Mouse (Mus musculus) hindbrain, postnatal 0 days (tissue): ENCODE results near the gene Gabarapl2. TPM values are rescaled to one million over a fixed set of nuclear protein-coding genes. Genes with fewer than 3 reads are reported as not detected.

ENCODE experiments used
- ATAC-seq: fragments of 200-750 bp; cut with Nextera tagmentation; 2 replicates; pipeline ENCODE4 v1.8.0; 2017; ENCODE audit warnings: mild to moderate bottlenecking, moderate TSS enrichment, moderate library complexity
- DNase-seq: peaks from one replicate; pipeline ENCODE4 v3.0.0-alpha.2; 2015; ENCODE audit warnings: low spot score
- H3K27ac ChIP-seq: fragments of 300-500 bp; sonication (generic); 2 replicates; pipeline ENCODE4 v1.5.1; 2014; ENCODE audit warnings: mild to moderate bottlenecking
- H3K27me3 ChIP-seq: fragments of 300-500 bp; sonication (generic); 2 replicates; pipeline ENCODE4 v1.6.1; 2014; ENCODE audit warnings: low read length, mixed read lengths; ENCODE audit not compliant: insufficient read depth
- H3K36me3 ChIP-seq: fragments of 300-500 bp; sonication (generic); 2 replicates; pipeline ENCODE4 v1.6.1; 2014; ENCODE audit warnings: low read length, mixed read lengths; ENCODE audit not compliant: insufficient read depth
- H3K4me1 ChIP-seq: fragments of 300-500 bp; sonication (generic); 2 replicates; pipeline ENCODE4 v1.6.1; 2014; ENCODE audit warnings: antibody characterized with exemption, low read length, mixed read lengths; ENCODE audit not compliant: insufficient read depth
- H3K4me2 ChIP-seq: fragments of 300-500 bp; sonication (generic); 2 replicates; pipeline ENCODE4 v1.6.1; 2014; ENCODE audit warnings: low read depth, mild to moderate bottlenecking, low read length, moderate library complexity, mixed read lengths
- H3K4me3 ChIP-seq: fragments of 300-500 bp; sonication (generic); 2 replicates; pipeline ENCODE4 v1.5.1; 2014; ENCODE audit warnings: low read length
- H3K9ac ChIP-seq: fragments of 300-500 bp; sonication (generic); replicated peaks from 2 replicates; pipeline ENCODE4 v1.6.1; 2014; ENCODE audit warnings: mild to moderate bottlenecking, low read length, moderate library complexity, mixed read lengths
- H3K9me3 ChIP-seq: fragments of 300-500 bp; sonication (generic); 2 replicates; pipeline ENCODE4 v1.6.1; 2016; ENCODE audit warnings: low read length, mixed read lengths
- CTCF ChIP-seq: IDR thresholded peaks from 2 replicates; pipeline ENCODE4 v1.5.1; 2016; ENCODE audit warnings: antibody characterized with exemption, control low read depth, low read depth
- WGBS: fragments of 180-500 bp; shearing (Covaris S2); extraction: QIAGEN DNeasy Blood & Tissue Kit; methylation state at CpG from one replicate; pipeline ENCODE4 v1.1.7; 2014; 5-methylcytosine and 5-hydroxymethylcytosine counted together
- polyA plus RNA-seq: library from polyadenylated mRNA; unstranded; fragments of >200 nt; fragmentation: Nextera tagmentation; extraction: Ambion mirVana; gene quantifications from 2 replicates; pipeline ENCODE4 v1.2.1, GENCODE M21; 2015
- total RNA-seq: library from RNA; depleted of rRNA; stranded (reverse); fragments of >200 nt; gene quantifications from 2 replicates; pipeline ENCODE4 v1.2.3, GENCODE M21; 2014

Gene Gabarapl2
- total and polyA plus RNA-seq, 2 experiments from 2014 or later: 99.4 to 461 TPM

DNA sequence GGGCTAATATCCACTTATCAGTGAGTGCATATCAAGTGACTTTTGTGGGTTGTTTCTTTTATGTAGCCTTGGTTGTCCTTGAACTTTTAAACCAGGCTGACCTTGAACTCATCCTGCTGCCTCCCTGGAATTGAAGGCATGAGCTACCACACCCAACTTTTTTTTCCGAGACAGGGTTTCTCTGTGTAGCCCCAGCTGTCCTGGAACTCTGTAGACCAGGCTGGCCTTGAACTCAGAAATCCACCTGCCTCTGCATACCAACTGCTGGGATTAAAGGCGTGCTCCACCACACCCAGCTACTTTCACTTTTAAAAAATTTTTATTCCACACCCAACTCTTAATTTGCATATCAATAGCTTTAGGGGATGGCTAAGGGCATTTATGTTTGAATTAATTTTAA, 3.0 kb downstream of the Gabarapl2 start:
- Histone ChIP-seq H3K27ac (no peak overlapping the region), H3K4me1 (peaks cover 16% of the 10 kb centered on the region; the same call in 1 of the 2 replicates), H3K27me3 (no peaks in the 10 kb centered on the region), H3K4me3 (no peak overlapping the region), H3K4me2 (no peak overlapping the region), H3K9ac (no peak overlapping the region), H3K9me3 (no peaks in the 10 kb centered on the region), H3K36me3 (peaks cover 38% of the 10 kb centered on the region)
- no peak for DNase-seq
- no peak for TF ChIP-seq CTCF
- no peak for ATAC-seq
- WGBS: 90% methylated on average over 2 of the region's 2 CpGs

- Histone ChIP-seq H3K9ac (no peak overlapping the region), H3K27ac (no peak overlapping the region), H3K27me3 (no peaks in the 10 kb centered on the region), H3K4me3 (no peak overlapping the region), H3K36me3 (peaks cover 45% of the 10 kb centered on the region), H3K9me3 (no peaks in the 10 kb centered on the region), H3K4me1 (0 out of 2 replicates have a peak, but pooled peaks cover under 1% of the 10 kb centered on the region), H3K4me2 (no peak overlapping the region)
- DNase-seq (no peak), ATAC-seq (no peak)
- WGBS: 88% methylated on average over 2 of the region's 2 CpGs
- no peak for TF ChIP-seq CTCF
These were observed 6.6 kb downstream of the Gabarapl2 start for GRCm38 (mm10) chr8:111947144-111947543.

- Histone ChIP-seq H3K4me3 (no peak overlapping the region), H3K4me1 (no peaks in the 10 kb centered on the region), H3K27me3 (no peaks in the 10 kb centered on the region), H3K9me3 (no peaks in the 10 kb centered on the region), H3K36me3 (peaks cover 42% of the 10 kb centered on the region), H3K4me2 (no peak overlapping the region), H3K9ac (no peak overlapping the region), H3K27ac (no peak overlapping the region)
- ATAC-seq (no peak), DNase-seq (no peak)
- TF ChIP-seq CTCF: no peak
- 94% methylated on average over 8 of the region's 8 CpGs for WGBS
These were observed 7.5 kb downstream of the Gabarapl2 start for GRCm38 (mm10) chr8:111947954-111948353.

DNA sequence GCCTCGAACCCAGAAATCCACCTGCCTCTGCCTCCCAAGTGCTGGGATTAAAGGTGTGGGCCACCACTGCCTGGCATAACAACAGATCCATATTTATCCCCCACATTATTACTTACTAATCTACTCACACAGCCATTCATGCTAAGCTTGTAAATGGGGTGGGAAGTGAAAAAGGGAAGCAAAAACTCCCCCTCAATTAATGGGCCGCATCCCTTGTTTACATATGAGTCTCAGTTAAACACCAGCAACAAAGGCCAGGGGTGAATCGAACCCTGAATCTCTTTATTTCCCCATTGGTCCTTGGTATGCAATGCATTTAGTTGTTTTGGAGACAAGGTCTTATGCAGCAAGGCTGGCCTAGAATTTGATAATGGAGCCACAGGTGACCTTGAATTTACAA, 10.3 kb downstream of the Gabarapl2 start:
- Histone ChIP-seq H3K4me2 (no peak overlapping the region), H3K4me1 (no peaks in the 10 kb centered on the region), H3K9me3 (no peaks in the 10 kb centered on the region), H3K4me3 (no peak overlapping the region), H3K27me3 (no peaks in the 10 kb centered on the region), H3K36me3 (peaks cover 35% of the 10 kb centered on the region), H3K27ac (no peak overlapping the region), H3K9ac (no peak overlapping the region)
- TF ChIP-seq CTCF: no peak
- no peak for DNase-seq
- no peak for ATAC-seq
- 88% methylated on average over 3 of the region's 3 CpGs for WGBS

DNA sequence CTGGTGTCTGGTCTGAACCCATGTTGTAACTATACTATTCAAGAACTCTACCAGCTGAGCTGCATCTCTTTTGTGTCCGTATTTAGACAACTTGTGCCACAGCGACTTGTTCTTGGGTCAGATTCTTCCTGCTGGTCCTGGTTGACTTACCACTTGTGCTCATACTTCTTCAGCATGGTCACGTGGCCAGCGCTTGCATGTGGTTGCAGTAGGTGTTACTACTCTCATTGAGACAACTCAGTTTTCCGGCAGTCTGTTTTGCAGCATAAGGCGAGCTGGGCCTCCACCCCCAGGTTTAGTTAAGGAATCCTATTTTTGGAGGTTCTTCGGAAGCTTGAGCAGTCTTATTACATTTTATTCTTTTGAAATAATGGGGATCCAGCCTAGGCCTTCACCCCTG, 10.8 kb downstream of the Gabarapl2 start:
- Histone ChIP-seq H3K27ac (no peak overlapping the region), H3K9me3 (no peaks in the 10 kb centered on the region), H3K4me2 (no peak overlapping the region), H3K4me3 (no peak overlapping the region), H3K9ac (no peak overlapping the region), H3K36me3 (peaks cover 34% of the 10 kb centered on the region), H3K27me3 (no peaks in the 10 kb centered on the region), H3K4me1 (no peaks in the 10 kb centered on the region)
- WGBS: 96% methylated on average over 7 of the region's 7 CpGs
- ATAC-seq (no peak), DNase-seq (no peak)
- no peak for TF ChIP-seq CTCF

GRCm38 (mm10) chr8:111951936-111952335, 11.4 kb downstream of the Gabarapl2 start:
- H3K36me3 ChIP-seq: peaks cover 36% of the 10 kb centered on the region
- 90% methylated on average over 5 of the region's 5 CpGs for WGBS
- no peak for ATAC-seq

DNA sequence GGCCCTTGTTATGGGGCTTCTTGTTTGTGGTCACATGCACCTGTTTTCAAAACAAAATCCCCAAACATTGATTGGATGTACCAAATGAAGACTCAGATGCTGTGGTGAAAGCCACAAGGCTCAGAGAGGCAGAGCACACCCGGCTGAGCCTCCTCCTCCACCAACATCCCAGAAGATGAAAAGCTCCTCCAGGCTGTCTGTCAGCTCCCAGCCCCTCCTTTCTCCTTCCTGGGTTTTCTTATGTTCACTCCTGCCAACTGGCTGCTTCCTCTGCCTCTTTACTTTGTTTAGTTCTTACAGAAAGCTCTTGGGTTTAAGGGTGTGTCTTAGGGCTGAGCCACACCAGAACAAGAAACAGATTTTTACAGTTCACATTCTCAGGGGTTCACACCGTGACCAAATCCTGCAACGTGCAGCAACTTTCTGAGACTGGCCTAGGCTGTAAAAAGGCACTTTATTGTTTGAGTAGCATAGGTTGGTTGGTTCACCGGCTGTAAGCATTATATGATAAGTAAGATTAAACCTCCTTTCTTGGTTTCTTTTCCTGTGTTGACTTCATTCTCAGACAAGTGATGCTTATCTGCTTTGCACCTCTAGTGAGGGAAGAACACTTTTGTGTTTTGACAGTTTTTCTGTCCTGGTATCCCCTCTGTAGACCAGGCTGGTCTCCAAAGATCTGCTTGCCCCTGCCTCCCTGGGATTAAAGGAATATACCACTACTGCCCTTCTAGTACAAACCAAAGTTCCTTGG, 14.5 kb downstream of the Gabarapl2 start:
- no peak overlapping the region for H3K4me3 ChIP-seq
- no peak for TF ChIP-seq CTCF
- no peak overlapping the region for H3K9ac ChIP-seq
- H3K27me3 ChIP-seq: no peaks in the 10 kb centered on the region
- H3K4me2 ChIP-seq: no peak overlapping the region
- peaks cover 17% of the 10 kb centered on the region for H3K36me3 ChIP-seq
- H3K4me1 ChIP-seq: no peaks in the 10 kb centered on the region
- WGBS: 89% methylated on average over 4 of the region's 4 CpGs
- no peak for DNase-seq
- no peaks in the 10 kb centered on the region for H3K9me3 ChIP-seq
- no peak for ATAC-seq
- no peak overlapping the region for H3K27ac ChIP-seq

More at GRCm38 (mm10) chr8:111951936-111952335, 11.4 kb downstream of the Gabarapl2 start:
- Histone ChIP-seq H3K27ac (no peak overlapping the region), H3K4me3 (no peak overlapping the region), H3K9me3 (no peaks in the 10 kb centered on the region), H3K9ac (no peak overlapping the region), H3K4me2 (no peak overlapping the region), H3K4me1 (no peaks in the 10 kb centered on the region), H3K27me3 (no peaks in the 10 kb centered on the region)
- no peak for TF ChIP-seq CTCF
- no peak for DNase-seq
